Mouse (Mus musculus): ENCODE results near the gene Tmprss11e. TPM values are rescaled to one million over a fixed set of nuclear protein-coding genes. Genes with fewer than 3 reads are reported as not detected.

Gene Tmprss11e
- polyA plus RNA-seq, 1 experiment, result not detected

GRCm38 (mm10) chr5:86776941-86777340 is 31.3 kb upstream of the Tmprss11e start:
- TF ChIP-seq POLR2A (IDR thresholded peaks at IDR 0.05; ENCODE audit: borderline replicate concordance, insufficient read depth, low read length) (no peak), CTCF (IDR thresholded peaks at IDR 0.05; ENCODE audit: borderline replicate concordance, insufficient read depth, low read depth, low read length) (no peak)
- DNase-seq, result no peak
- H3K27ac ChIP-seq (ENCODE audit: insufficient read depth, low read length), result no peak overlapping the region
- no peaks in the 10 kb centered on the region for H3K4me1 ChIP-seq (ENCODE audit: control insufficient read depth, insufficient read depth, low read length)
- WGBS, result 82% methylated on average over 5 of the region's 5 CpGs
- H3K27me3 ChIP-seq (ENCODE audit: control insufficient read depth, insufficient read depth, low read length), result no peaks in the 10 kb centered on the region; the same call in 1 of the 2 replicates
- H3K4me3 ChIP-seq (replicated peaks; ENCODE audit: insufficient read depth, low read depth, low read length), result no peak overlapping the region

- no peaks in the 10 kb centered on the region for H3K4me1 ChIP-seq (ENCODE audit: control insufficient read depth, insufficient read depth, low read length)
- no peak for DNase-seq
- TF ChIP-seq POLR2A (IDR thresholded peaks at IDR 0.05; ENCODE audit: borderline replicate concordance, insufficient read depth, low read length), result no peak
- TF ChIP-seq CTCF (IDR thresholded peaks at IDR 0.05; ENCODE audit: borderline replicate concordance, insufficient read depth, low read depth, low read length), result no peak
- H3K27ac ChIP-seq (ENCODE audit: insufficient read depth, low read length), result no peak overlapping the region
- no peaks in the 10 kb centered on the region for H3K27me3 ChIP-seq (ENCODE audit: control insufficient read depth, insufficient read depth, low read length)
- H3K4me3 ChIP-seq (replicated peaks; ENCODE audit: insufficient read depth, low read depth, low read length), result no peak overlapping the region
These were observed 25.4 kb upstream of the Tmprss11e start for GRCm38 (mm10) chr5:86771010-86771409.

GRCm38 (mm10) chr5:86769015-86769658 is 23.5 kb upstream of the Tmprss11e start:
- DNase-seq, result peak in 1 of 2 experiments; percentile 1
- no peak overlapping the region for H3K4me3 ChIP-seq (replicated peaks; ENCODE audit: insufficient read depth, low read depth, low read length)
- WGBS, result 8% methylated on average over 3 of the region's 3 CpGs
- H3K4me1 ChIP-seq (ENCODE audit: control insufficient read depth, insufficient read depth, low read length), result no peaks in the 10 kb centered on the region
- H3K27me3 ChIP-seq (ENCODE audit: control insufficient read depth, insufficient read depth, low read length), result no peaks in the 10 kb centered on the region
- TF ChIP-seq POLR2A (IDR thresholded peaks at IDR 0.05; ENCODE audit: borderline replicate concordance, insufficient read depth, low read length), result no peak
- no peak for TF ChIP-seq CTCF (IDR thresholded peaks at IDR 0.05; ENCODE audit: borderline replicate concordance, insufficient read depth, low read depth, low read length)
- H3K27ac ChIP-seq (ENCODE audit: insufficient read depth, low read length), result no peak overlapping the region

GRCm38 (mm10) chr5:86742796-86743195 is 2.8 kb downstream of the Tmprss11e start:
- no peak for TF ChIP-seq CTCF (IDR thresholded peaks at IDR 0.05; ENCODE audit: borderline replicate concordance, insufficient read depth, low read depth, low read length)
- TF ChIP-seq POLR2A (IDR thresholded peaks at IDR 0.05; ENCODE audit: borderline replicate concordance, insufficient read depth, low read length), result no peak
- no peaks in the 10 kb centered on the region for H3K27me3 ChIP-seq (ENCODE audit: control insufficient read depth, insufficient read depth, low read length)
- WGBS, result 68% methylated on average over 3 of the region's 3 CpGs
- no peak overlapping the region for H3K4me3 ChIP-seq (replicated peaks; ENCODE audit: insufficient read depth, low read depth, low read length)
- H3K4me1 ChIP-seq (ENCODE audit: control insufficient read depth, insufficient read depth, low read length), result no peaks in the 10 kb centered on the region
- H3K27ac ChIP-seq (ENCODE audit: insufficient read depth, low read length), result no peak overlapping the region
- no peak for DNase-seq

- H3K27me3 ChIP-seq (ENCODE audit: control insufficient read depth, insufficient read depth, low read length), result no peaks in the 10 kb centered on the region
- no peak for DNase-seq
- WGBS, result 86% methylated on average over 5 of the region's 5 CpGs
- no peak overlapping the region for H3K27ac ChIP-seq (ENCODE audit: insufficient read depth, low read length)
- TF ChIP-seq CTCF (IDR thresholded peaks at IDR 0.05; ENCODE audit: borderline replicate concordance, insufficient read depth, low read depth, low read length) (no peak), POLR2A (IDR thresholded peaks at IDR 0.05; ENCODE audit: borderline replicate concordance, insufficient read depth, low read length) (no peak)
- no peaks in the 10 kb centered on the region for H3K4me1 ChIP-seq (ENCODE audit: control insufficient read depth, insufficient read depth, low read length)
- H3K4me3 ChIP-seq (replicated peaks; ENCODE audit: insufficient read depth, low read depth, low read length), result no peak overlapping the region
These were observed 4.5 kb downstream of the Tmprss11e start for GRCm38 (mm10) chr5:86741146-86741545.

GRCm38 (mm10) chr5:86735808-86736207 is 9.8 kb downstream of the Tmprss11e start:
- no peaks in the 10 kb centered on the region for H3K4me1 ChIP-seq (ENCODE audit: control insufficient read depth, insufficient read depth, low read length)

GRCm38 (mm10) chr5:86730587-86730986 is 15.0 kb downstream of the Tmprss11e start:
- no peaks in the 10 kb centered on the region for H3K27me3 ChIP-seq (ENCODE audit: control insufficient read depth, insufficient read depth, low read length)
- no peak overlapping the region for H3K4me3 ChIP-seq (replicated peaks; ENCODE audit: insufficient read depth, low read depth, low read length)
- no peak overlapping the region for H3K27ac ChIP-seq (ENCODE audit: insufficient read depth, low read length)
- DNase-seq, result no peak
- 25% methylated on average over 4 of the region's 4 CpGs for WGBS
- TF ChIP-seq CTCF (IDR thresholded peaks at IDR 0.05; ENCODE audit: borderline replicate concordance, insufficient read depth, low read depth, low read length) (no peak), POLR2A (IDR thresholded peaks at IDR 0.05; ENCODE audit: borderline replicate concordance, insufficient read depth, low read length) (no peak)
- no peaks in the 10 kb centered on the region for H3K4me1 ChIP-seq (ENCODE audit: control insufficient read depth, insufficient read depth, low read length)

More at GRCm38 (mm10) chr5:86735808-86736207, 9.8 kb downstream of the Tmprss11e start:
- H3K4me3 ChIP-seq (replicated peaks; ENCODE audit: insufficient read depth, low read depth, low read length), result no peak overlapping the region
- 63% methylated on average over 2 of the region's 2 CpGs for WGBS
- TF ChIP-seq POLR2A (IDR thresholded peaks at IDR 0.05; ENCODE audit: borderline replicate concordance, insufficient read depth, low read length) (no peak), CTCF (IDR thresholded peaks at IDR 0.05; ENCODE audit: borderline replicate concordance, insufficient read depth, low read depth, low read length) (no peak)
- no peak for DNase-seq
- H3K27me3 ChIP-seq (ENCODE audit: control insufficient read depth, insufficient read depth, low read length), result no peaks in the 10 kb centered on the region
- no peak overlapping the region for H3K27ac ChIP-seq (ENCODE audit: insufficient read depth, low read length)

GRCm38 (mm10) chr5:86728574-86728973 is 17.0 kb downstream of the Tmprss11e start:
- Histone ChIP-seq H3K27me3 (ENCODE audit: control insufficient read depth, insufficient read depth, low read length) (no peaks in the 10 kb centered on the region), H3K4me3 (replicated peaks; ENCODE audit: insufficient read depth, low read depth, low read length) (no peak overlapping the region), H3K4me1 (ENCODE audit: control insufficient read depth, insufficient read depth, low read length) (no peaks in the 10 kb centered on the region), H3K27ac (ENCODE audit: insufficient read depth, low read length) (no peak overlapping the region)
- no peak for DNase-seq
- no peak for TF ChIP-seq POLR2A (IDR thresholded peaks at IDR 0.05; ENCODE audit: borderline replicate concordance, insufficient read depth, low read length)
- TF ChIP-seq CTCF (IDR thresholded peaks at IDR 0.05; ENCODE audit: borderline replicate concordance, insufficient read depth, low read depth, low read length), result no peak
- 46% methylated on average over 6 of the region's 6 CpGs for WGBS
